Mouse (Mus musculus): ENCODE measurements around the gene Mettl1. TPM values are rescaled to one million over a fixed set of nuclear protein-coding genes. Genes with fewer than 3 reads are reported as not detected.
A peak's percentile ranks its signal among the peaks of the same experiment; 100 is the strongest.

Gene Mettl1
- polyA plus RNA-seq, 1 experiment from 2014 or later: 17.4 TPM

- 62% methylated on average over 7 of the region's 7 CpGs for WGBS
- Histone ChIP-seq H3K4me1 (ENCODE audit: control insufficient read depth, insufficient read depth, low read length) (no peaks in the 10 kb centered on the region), H3K9me3 (ENCODE audit: control insufficient read depth, low read length) (no peaks in the 10 kb centered on the region), H3K27ac (replicated peaks; ENCODE audit: low read depth, low read length) (no peak overlapping the region), H3K27me3 (ENCODE audit: control insufficient read depth, insufficient read depth, low read length) (no peaks in the 10 kb centered on the region), H3K4me3 (replicated peaks; ENCODE audit: low read depth, low read length) (no peak overlapping the region), H3K9ac (replicated peaks; ENCODE audit: low read length) (no peak overlapping the region), H3K36me3 (ENCODE audit: control insufficient read depth, insufficient read depth, low read length) (peaks cover 8% of the 10 kb centered on the region), H3K4me2 (ENCODE audit: low read length) (no peak overlapping the region)
- no peak for ATAC-seq (ENCODE audit: low FRiP score, low TSS enrichment)
- no peak for DNase-seq
These were observed 37.4 kb upstream of the Mettl1 start for GRCm38 (mm10) chr10:127003806-127004205.

GRCm38 (mm10) chr10:127016488-127016887 lies 24.7 kb upstream of the Mettl1 start:
- no peaks in the 10 kb centered on the region for H3K27me3 ChIP-seq (ENCODE audit: control insufficient read depth, insufficient read depth, low read length)
- H3K4me3 ChIP-seq (replicated peaks; ENCODE audit: low read depth, low read length): no peak overlapping the region
- no peak overlapping the region for H3K27ac ChIP-seq (replicated peaks; ENCODE audit: low read depth, low read length)
- WGBS: 67% methylated on average over 5 of the region's 5 CpGs
- H3K4me1 ChIP-seq (ENCODE audit: control insufficient read depth, insufficient read depth, low read length): no peaks in the 10 kb centered on the region
- no peak for DNase-seq
- H3K9ac ChIP-seq (replicated peaks; ENCODE audit: low read length): no peak overlapping the region
- H3K4me2 ChIP-seq (ENCODE audit: low read length): no peak overlapping the region
- no peak for ATAC-seq (ENCODE audit: low FRiP score, low TSS enrichment)
- no peaks in the 10 kb centered on the region for H3K9me3 ChIP-seq (ENCODE audit: control insufficient read depth, low read length)
- H3K36me3 ChIP-seq (ENCODE audit: control insufficient read depth, insufficient read depth, low read length): no peaks in the 10 kb centered on the region

GRCm38 (mm10) chr10:127017071-127017470 lies 24.1 kb upstream of the Mettl1 start:
- no peak overlapping the region for H3K9ac ChIP-seq (replicated peaks; ENCODE audit: low read length)
- H3K27ac ChIP-seq (replicated peaks; ENCODE audit: low read depth, low read length): no peak overlapping the region
- DNase-seq: no peak
- no peak overlapping the region for H3K4me3 ChIP-seq (replicated peaks; ENCODE audit: low read depth, low read length)
- no peaks in the 10 kb centered on the region for H3K27me3 ChIP-seq (ENCODE audit: control insufficient read depth, insufficient read depth, low read length)
- WGBS: 36% methylated on average over 2 of the region's 2 CpGs
- no peak for ATAC-seq (ENCODE audit: low FRiP score, low TSS enrichment)
- H3K4me1 ChIP-seq (ENCODE audit: control insufficient read depth, insufficient read depth, low read length): no peaks in the 10 kb centered on the region
- no peak overlapping the region for H3K4me2 ChIP-seq (ENCODE audit: low read length)
- H3K36me3 ChIP-seq (ENCODE audit: control insufficient read depth, insufficient read depth, low read length): peaks cover 4% of the 10 kb centered on the region
- no peaks in the 10 kb centered on the region for H3K9me3 ChIP-seq (ENCODE audit: control insufficient read depth, low read length)

GRCm38 (mm10) chr10:127018422-127018821 lies 22.8 kb upstream of the Mettl1 start:
- Histone ChIP-seq H3K4me1 (ENCODE audit: control insufficient read depth, insufficient read depth, low read length) (no peaks in the 10 kb centered on the region), H3K9me3 (ENCODE audit: control insufficient read depth, low read length) (no peaks in the 10 kb centered on the region), H3K27me3 (ENCODE audit: control insufficient read depth, insufficient read depth, low read length) (no peaks in the 10 kb centered on the region), H3K4me2 (ENCODE audit: low read length) (no peak overlapping the region), H3K36me3 (ENCODE audit: control insufficient read depth, insufficient read depth, low read length) (peaks cover 16% of the 10 kb centered on the region), H3K4me3 (replicated peaks; ENCODE audit: low read depth, low read length) (no peak overlapping the region), H3K9ac (replicated peaks; ENCODE audit: low read length) (no peak overlapping the region), H3K27ac (replicated peaks; ENCODE audit: low read depth, low read length) (no peak overlapping the region)
- DNase-seq: no peak
- ATAC-seq (ENCODE audit: low FRiP score, low TSS enrichment): no peak
- WGBS: 85% methylated on average over 16 of the region's 16 CpGs

GRCm38 (mm10) chr10:127030336-127031296 lies 10.6 kb upstream of the Mettl1 start, which contains the start of gene Tsfm:
TSS of gene Tsfm (minus strand) at chr10:127030840.
- Histone ChIP-seq H3K4me3 (replicated peaks; ENCODE audit: low read depth, low read length) (peak within 1 kb of the TSS; percentile 88), H3K36me3 (ENCODE audit: control insufficient read depth, insufficient read depth, low read length) (peaks cover 36% of the 10 kb centered on the region), H3K4me1 (ENCODE audit: control insufficient read depth, insufficient read depth, low read length) (no peaks in the 10 kb centered on the region), H3K27me3 (ENCODE audit: control insufficient read depth, insufficient read depth, low read length) (no peaks in the 10 kb centered on the region), H3K27ac (replicated peaks; ENCODE audit: low read depth, low read length) (peak within 1 kb of the TSS; percentile 80), H3K9ac (replicated peaks; ENCODE audit: low read length) (peak within 1 kb of the TSS; percentile 83), H3K9me3 (ENCODE audit: control insufficient read depth, low read length) (no peaks in the 10 kb centered on the region), H3K4me2 (ENCODE audit: low read length) (peak within 1 kb of the TSS; percentile 90)
- ATAC-seq (ENCODE audit: low FRiP score, low TSS enrichment) (peak; percentile 90), DNase-seq (peak; percentile 98)
- 5% methylated on average over 56 of the region's 56 CpGs for WGBS

- WGBS: 87% methylated on average over 8 of the region's 8 CpGs
- no peak overlapping the region for H3K9ac ChIP-seq (replicated peaks; ENCODE audit: low read length)
- no peaks in the 10 kb centered on the region for H3K27me3 ChIP-seq (ENCODE audit: control insufficient read depth, insufficient read depth, low read length)
- no peak for ATAC-seq (ENCODE audit: low FRiP score, low TSS enrichment)
- no peak for DNase-seq
- H3K4me1 ChIP-seq (ENCODE audit: control insufficient read depth, insufficient read depth, low read length): no peaks in the 10 kb centered on the region
- no peaks in the 10 kb centered on the region for H3K9me3 ChIP-seq (ENCODE audit: control insufficient read depth, low read length)
- H3K27ac ChIP-seq (replicated peaks; ENCODE audit: low read depth, low read length): no peak overlapping the region
- H3K36me3 ChIP-seq (ENCODE audit: control insufficient read depth, insufficient read depth, low read length): peaks cover 9% of the 10 kb centered on the region
- no peak overlapping the region for H3K4me3 ChIP-seq (replicated peaks; ENCODE audit: low read depth, low read length)
- H3K4me2 ChIP-seq (ENCODE audit: low read length): no peak overlapping the region
These were observed 7.9 kb upstream of the Mettl1 start for GRCm38 (mm10) chr10:127033301-127033741.

GRCm38 (mm10) chr10:127036273-127036672 lies 4.9 kb upstream of the Mettl1 start:
- H3K4me2 ChIP-seq (ENCODE audit: low read length): no peak overlapping the region
- H3K4me1 ChIP-seq (ENCODE audit: control insufficient read depth, insufficient read depth, low read length): 0 out of 2 replicates have a peak, but pooled peaks cover 3% of the 10 kb centered on the region
- H3K36me3 ChIP-seq (ENCODE audit: control insufficient read depth, insufficient read depth, low read length): no peaks in the 10 kb centered on the region
- H3K27me3 ChIP-seq (ENCODE audit: control insufficient read depth, insufficient read depth, low read length): no peaks in the 10 kb centered on the region; the same call in 1 of the 2 replicates
- H3K9me3 ChIP-seq (ENCODE audit: control insufficient read depth, low read length): no peaks in the 10 kb centered on the region
- ATAC-seq (ENCODE audit: low FRiP score, low TSS enrichment) (no peak), DNase-seq (no peak)
- WGBS: 85% methylated on average over 12 of the region's 12 CpGs
- H3K4me3 ChIP-seq (replicated peaks; ENCODE audit: low read depth, low read length): no peak overlapping the region
- no peak overlapping the region for H3K9ac ChIP-seq (replicated peaks; ENCODE audit: low read length)
- H3K27ac ChIP-seq (replicated peaks; ENCODE audit: low read depth, low read length): no peak overlapping the region

GRCm38 (mm10) chr10:127037641-127038040 lies 3.6 kb upstream of the Mettl1 start:
- H3K4me3 ChIP-seq (replicated peaks; ENCODE audit: low read depth, low read length): no peak overlapping the region
- H3K27ac ChIP-seq (replicated peaks; ENCODE audit: low read depth, low read length): no peak overlapping the region
- H3K4me1 ChIP-seq (ENCODE audit: control insufficient read depth, insufficient read depth, low read length): peaks cover 3% of the 10 kb centered on the region; the same call in 1 of the 2 replicates
- no peak overlapping the region for H3K4me2 ChIP-seq (ENCODE audit: low read length)
- no peak for ATAC-seq (ENCODE audit: low FRiP score, low TSS enrichment)
- DNase-seq: no peak
- no peaks in the 10 kb centered on the region for H3K36me3 ChIP-seq (ENCODE audit: control insufficient read depth, insufficient read depth, low read length)
- 72% methylated on average over 12 of the region's 12 CpGs for WGBS
- H3K27me3 ChIP-seq (ENCODE audit: control insufficient read depth, insufficient read depth, low read length): no peaks in the 10 kb centered on the region; the same call in 1 of the 2 replicates
- H3K9me3 ChIP-seq (ENCODE audit: control insufficient read depth, low read length): no peaks in the 10 kb centered on the region
- H3K9ac ChIP-seq (replicated peaks; ENCODE audit: low read length): no peak overlapping the region
